15 mouse cellular contexts compared by ENCODE assay signal in the genomic region with DNA sequence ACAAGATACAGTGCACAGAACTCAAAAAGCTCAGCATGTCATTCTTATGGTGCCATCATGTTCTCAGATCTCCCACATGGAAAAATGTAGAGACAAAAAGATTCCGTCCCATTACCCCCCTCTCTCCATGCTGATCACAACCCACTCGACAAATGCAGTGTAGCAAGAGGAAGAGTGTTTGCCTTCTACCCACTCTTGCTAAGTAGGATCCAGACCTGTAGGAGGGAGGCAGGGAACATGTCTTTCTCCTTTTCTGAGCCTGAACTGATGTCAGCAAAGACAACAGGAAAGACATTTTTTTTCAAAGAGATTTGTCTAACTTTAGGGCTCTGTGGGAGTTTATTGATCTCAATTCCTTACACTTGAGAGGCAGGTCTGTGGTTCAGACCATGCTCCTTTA.
"Had no signal": no experiment of that assay in that cellular context is flagged by ENCODE, and none has a peak within 500 bp of the region (broad histone marks: within the 10 kb centered on the region; RNA-seq: fewer than 3 reads in every experiment).

No protein-coding gene starts in this region.

- H3K27ac ChIP-seq: neural tube, embryonic 12.5 days; neural tube, embryonic 13.5 days; neural tube, embryonic 15.5 days; stomach, embryonic 15.5 days; stomach, postnatal 0 days had no signal

- H3K4me3 ChIP-seq: neural tube, embryonic 12.5 days; neural tube, embryonic 13.5 days; neural tube, embryonic 15.5 days; stomach, embryonic 15.5 days had no signal

- DNase-seq: retina, postnatal 1 day; right cerebral cortex, postnatal 14 days; right cerebral cortex, postnatal 25 days; spleen, adult 18-20 months; thymus, adult 18-20 months; thymus, adult 2 months; thymus, postnatal 14 days; thymus, postnatal 25 days; thymus, postnatal 36 days; thymus, postnatal 4 days had no signal
